Comparison of ENCODE assay signal across 36 mouse cellular contexts in genomic region chr3:55067791-55068434, GRCm38 (mm10). TPM values are rescaled to one million over a fixed set of nuclear protein-coding genes. Genes with fewer than 3 reads are reported as not detected.
DNase-seq lines count a peak whose midpoint lies in the region; ATAC-seq and TF ChIP-seq lines count a peak whose summit lies in the region.
"Had no signal": no experiment of that assay in that cellular context is flagged by ENCODE, and none has a peak within 500 bp of the region (broad histone marks: within the 10 kb centered on the region; RNA-seq: fewer than 3 reads in every experiment).

No protein-coding gene starts in this region.

- no peak overlapping the region for H3K27ac ChIP-seq in forebrain, embryonic 15.5 days (replicated peaks)
- no peak overlapping the region for H3K27ac ChIP-seq in forebrain, embryonic 13.5 days
- H3K27ac ChIP-seq in hindbrain, embryonic 16.5 days (ENCODE audit: low read depth, low read length) = no peak overlapping the region
- H3K27ac ChIP-seq in hindbrain, embryonic 11.5 days (ENCODE audit: low read depth, low read length) = no peak overlapping the region
- no peak overlapping the region for H3K27ac ChIP-seq in cortical plate, adult 2 months (ENCODE audit: insufficient read depth, low read length)
- H3K27ac ChIP-seq: gastrocnemius, adult 2 months; heart, embryonic 13.5 days; hindbrain, embryonic 15.5 days; kidney, embryonic 15.5 days; left cerebral cortex, adult 2 months; liver, embryonic 14.5 days; midbrain, embryonic 10.5 days; midbrain, embryonic 15.5 days; neural tube, embryonic 15.5 days; stomach, embryonic 15.5 days had no signal

- no peak overlapping the region for H3K4me3 ChIP-seq in forebrain, embryonic 15.5 days
- H3K4me3 ChIP-seq in forebrain, embryonic 13.5 days = no peak overlapping the region
- H3K4me3 ChIP-seq in hindbrain, embryonic 16.5 days (ENCODE audit: low read length) = no peak overlapping the region
- H3K4me3 ChIP-seq in hindbrain, embryonic 11.5 days (ENCODE audit: low read depth, low read length) = no peak overlapping the region
- H3K4me3 ChIP-seq in cortical plate, adult 2 months (ENCODE audit: insufficient read depth, low read length) = no peak overlapping the region
- H3K4me3 ChIP-seq: erythroblast, embryonic 14.5 days; gastrocnemius, adult 2 months; heart, embryonic 13.5 days; hindbrain, embryonic 15.5 days; kidney, embryonic 15.5 days; left cerebral cortex, adult 2 months; midbrain, embryonic 10.5 days; midbrain, embryonic 15.5 days; neural tube, embryonic 15.5 days; stomach, embryonic 15.5 days had no signal

- no peaks in the 10 kb centered on the region for H3K27me3 ChIP-seq in forebrain, embryonic 15.5 days
- H3K27me3 ChIP-seq in forebrain, embryonic 13.5 days = no peaks in the 10 kb centered on the region
- no peaks in the 10 kb centered on the region for H3K27me3 ChIP-seq in hindbrain, embryonic 16.5 days (replicated peaks; ENCODE audit: control insufficient read depth, insufficient read depth, low read length)
- no peaks in the 10 kb centered on the region for H3K27me3 ChIP-seq in hindbrain, embryonic 11.5 days (ENCODE audit: control insufficient read depth, insufficient read depth, low read length)
- H3K27me3 ChIP-seq: hindbrain, embryonic 15.5 days; midbrain, embryonic 15.5 days; neural tube, embryonic 15.5 days; stomach, embryonic 15.5 days had no signal

- H3K36me3 ChIP-seq in forebrain, embryonic 15.5 days = no peaks in the 10 kb centered on the region
- no peaks in the 10 kb centered on the region for H3K36me3 ChIP-seq in forebrain, embryonic 13.5 days (ENCODE audit: poor library complexity, severe bottlenecking)
- no peaks in the 10 kb centered on the region for H3K36me3 ChIP-seq in hindbrain, embryonic 16.5 days (ENCODE audit: control insufficient read depth, insufficient read depth, low read length)
- H3K36me3 ChIP-seq in hindbrain, embryonic 11.5 days (ENCODE audit: control insufficient read depth, insufficient read depth, low read length) = no peaks in the 10 kb centered on the region
- H3K36me3 ChIP-seq: heart, embryonic 13.5 days; hindbrain, embryonic 15.5 days; kidney, embryonic 15.5 days; midbrain, embryonic 10.5 days; midbrain, embryonic 15.5 days; neural tube, embryonic 15.5 days; stomach, embryonic 15.5 days had no signal

- H3K4me1 ChIP-seq in forebrain, embryonic 15.5 days = peaks cover 8% of the 10 kb centered on the region
- peaks cover 9% of the 10 kb centered on the region; the same call in 1 of the 2 replicates for H3K4me1 ChIP-seq in forebrain, embryonic 13.5 days
- H3K4me1 ChIP-seq in hindbrain, embryonic 16.5 days (ENCODE audit: control insufficient read depth, insufficient read depth, low read depth, low read length) = peaks cover 3% of the 10 kb centered on the region
- no peaks in the 10 kb centered on the region for H3K4me1 ChIP-seq in hindbrain, embryonic 11.5 days (replicated peaks; ENCODE audit: control insufficient read depth, insufficient read depth, low read length)
- peaks cover 5% of the 10 kb centered on the region for H3K4me1 ChIP-seq in cortical plate, adult 2 months (ENCODE audit: control insufficient read depth, insufficient read depth, low read length)
- H3K4me1 ChIP-seq: heart, embryonic 13.5 days; kidney, embryonic 15.5 days; midbrain, embryonic 10.5 days; stomach, embryonic 15.5 days had no signal

- DNase-seq in hindbrain, embryonic 11.5 days (ENCODE audit: low spot score) = no peak
- peak; percentile 26 to 36 for DNase-seq in left cerebral cortex, postnatal 36 days (ENCODE audit: low spot score in 2 of 2)
- DNase-seq in left cerebral cortex, adult 8-10 months (ENCODE audit: low spot score in 2 of 2) = no peak
- DNase-seq: adrenal gland, postnatal 10 days; cerebellum, adult 11 months; cerebellum, adult 9-10 months; forebrain, postnatal 0 days; gastrocnemius, adult 2 months; gastrocnemius, postnatal 36 days; heart, postnatal 10 days; kidney, adult 18-20 months; kidney, postnatal 25 days; liver; lung, embryonic 14.5 days; lung, postnatal 14 days; retina, postnatal 1 day had no signal

- intact Hi-C loops in left cerebral cortex, postnatal 36 days (cut with DNase I) = loop anchor here (10.0 kb wide), 1 partner anchor 73 kb away; no protein-coding TSS in a partner anchor

- WGBS in forebrain, embryonic 15.5 days = 36% methylated on average over 7 of the region's 7 CpGs
- WGBS in forebrain, embryonic 13.5 days = 31% methylated on average over 7 of the region's 7 CpGs
- 36% methylated on average over 7 of the region's 7 CpGs for WGBS in hindbrain, embryonic 16.5 days
- WGBS in hindbrain, embryonic 11.5 days = 44% methylated on average over 7 of the region's 7 CpGs

- 0 out of 2 replicates have a peak, but pooled peaks have one; percentile 32 for TF ChIP-seq POLR2A in cortical plate, adult 2 months (IDR thresholded peaks at IDR 0.05; ENCODE audit: extremely low read depth, insufficient read depth, low read length)

- H3K9me3 ChIP-seq in forebrain, embryonic 15.5 days = no peaks in the 10 kb centered on the region
- H3K9me3 ChIP-seq in forebrain, embryonic 13.5 days (replicated peaks) = no peaks in the 10 kb centered on the region
- no peaks in the 10 kb centered on the region for H3K9me3 ChIP-seq in hindbrain, embryonic 16.5 days (ENCODE audit: control insufficient read depth, low read length)
- H3K9me3 ChIP-seq in hindbrain, embryonic 11.5 days (ENCODE audit: control insufficient read depth, low read length) = no peaks in the 10 kb centered on the region
- H3K9me3 ChIP-seq: heart, embryonic 13.5 days; hindbrain, embryonic 15.5 days; kidney, embryonic 15.5 days; midbrain, embryonic 10.5 days; midbrain, embryonic 15.5 days; neural tube, embryonic 15.5 days; stomach, embryonic 15.5 days had no signal

- ATAC-seq in forebrain, embryonic 15.5 days (replicated peaks) = peak; percentile 53; the same call in 1 of the 2 replicates
- no peak for ATAC-seq in forebrain, embryonic 13.5 days
- ATAC-seq in hindbrain, embryonic 16.5 days = 0 out of 2 replicates have a peak, but pooled peaks have one; percentile 25
- no peak for ATAC-seq in hindbrain, embryonic 11.5 days (ENCODE audit: low FRiP score)
- ATAC-seq: forebrain, postnatal 0 days; midbrain, embryonic 15.5 days; Patski had no signal

- H3K4me2 ChIP-seq in forebrain, embryonic 15.5 days (replicated peaks) = no peak overlapping the region
- H3K4me2 ChIP-seq in forebrain, embryonic 13.5 days = no peak overlapping the region
- no peak overlapping the region for H3K4me2 ChIP-seq in hindbrain, embryonic 16.5 days (ENCODE audit: low read length)
- no peak overlapping the region for H3K4me2 ChIP-seq in hindbrain, embryonic 11.5 days (replicated peaks; ENCODE audit: low read depth, low read length)
- H3K4me2 ChIP-seq: heart, embryonic 13.5 days; hindbrain, embryonic 15.5 days; kidney, embryonic 15.5 days; lung, embryonic 14.5 days; midbrain, embryonic 15.5 days; neural tube, embryonic 15.5 days; stomach, embryonic 15.5 days had no signal

- no peak overlapping the region for H3K9ac ChIP-seq in forebrain, embryonic 15.5 days (replicated peaks)
- H3K9ac ChIP-seq in forebrain, embryonic 13.5 days = no peak overlapping the region
- H3K9ac ChIP-seq in hindbrain, embryonic 16.5 days (ENCODE audit: low read depth, low read length) = no peak overlapping the region
- H3K9ac ChIP-seq in hindbrain, embryonic 11.5 days (ENCODE audit: low read depth, low read length) = no peak overlapping the region
- H3K9ac ChIP-seq: forebrain, postnatal 0 days; heart, embryonic 13.5 days; hindbrain, embryonic 15.5 days; kidney, embryonic 15.5 days; liver, embryonic 14.5 days; lung, embryonic 14.5 days; midbrain, embryonic 15.5 days; neural tube, embryonic 15.5 days; stomach, embryonic 15.5 days had no signal

- TF ChIP-seq CTCF in cortical plate, adult 2 months (IDR thresholded peaks at IDR 0.05; ENCODE audit: extremely low read depth, insufficient read depth, low read length) = no peak

RNA-seq across cellular contexts. Expression of gene Ccna1, which starts 12.6 kb away (rescaled TPM):
- polyA plus RNA-seq in forebrain, embryonic 15.5 days (2015; fragmentation: Nextera tagmentation; extraction: Ambion mirVana) = 1.9 and 3.0 TPM in 2 replicates
- 2.7 and 4.9 TPM in 2 replicates for polyA plus RNA-seq in forebrain, embryonic 13.5 days (2015; fragmentation: Nextera tagmentation; extraction: Ambion mirVana)
- polyA plus RNA-seq in hindbrain, embryonic 16.5 days (2015; fragmentation: Nextera tagmentation; extraction: Ambion mirVana) = 1.1 and 1.4 TPM in 2 replicates
- 1.6 and 3.7 TPM in 2 replicates for polyA plus RNA-seq in hindbrain, embryonic 11.5 days (2014; fragmentation: Nextera tagmentation; extraction: Ambion mirVana)
- 1 to 10 TPM; 1.7 to 1.9 TPM for total RNA-seq in left cerebral cortex, postnatal 36 days (2021)
- total RNA-seq in left cerebral cortex, adult 8-10 months (2022) = 1 to 10 TPM in 3 of 4 experiments, under 1 TPM in 1; 0.65 to 2.5 (median 1.8) TPM
- polyA plus RNA-seq in cortical plate, adult 2 months (2012; rRNA removed) = 1.8 and 2.8 TPM in 2 replicates
- total RNA-seq: common myeloid progenitor, adult 5-6 weeks; gastrocnemius, adult 2 months; gastrocnemius, postnatal 36 days; heart, adult 8-10 months; hematopoietic stem cell, adult 5-6 weeks; megakaryocyte progenitor cell, adult 5-6 weeks; MEL had no signal
- polyA plus RNA-seq: erythroblast, embryonic 14.5 days had no signal

RNA-seq across cellular contexts. Expression of gene Spg20, which starts 44.0 kb away (rescaled TPM):
- 20.9 and 21.4 TPM in 2 replicates for polyA plus RNA-seq in forebrain, embryonic 15.5 days (2015; fragmentation: Nextera tagmentation; extraction: Ambion mirVana)
- polyA plus RNA-seq in forebrain, embryonic 13.5 days (2015; fragmentation: Nextera tagmentation; extraction: Ambion mirVana) = 26.6 and 28.2 TPM in 2 replicates
- 13.1 and 16.2 TPM in 2 replicates for polyA plus RNA-seq in hindbrain, embryonic 16.5 days (2015; fragmentation: Nextera tagmentation; extraction: Ambion mirVana)
- polyA plus RNA-seq in hindbrain, embryonic 11.5 days (2014; fragmentation: Nextera tagmentation; extraction: Ambion mirVana) = 49.6 and 49.7 TPM in 2 replicates
- 10 to 100 TPM; 26.1 to 34.3 TPM for total RNA-seq in left cerebral cortex, postnatal 36 days (2021)
- total RNA-seq in left cerebral cortex, adult 8-10 months (2022) = 10 to 100 TPM; 35.8 to 43.6 (median 42.7) TPM
- polyA plus RNA-seq in cortical plate, adult 2 months (2012; rRNA removed) = 19.5 and 20.2 TPM in 2 replicates

Comparison
In these comparisons a context has a peak if more than half of its experiments do, and no peak if none do; other contexts are left out.
1. ATAC-seq: peak in forebrain, embryonic 15.5 days (single experiment) and hindbrain, embryonic 16.5 days (single experiment); none in forebrain, embryonic 13.5 days (single experiment) and hindbrain, embryonic 11.5 days (single experiment).
2. DNase-seq: peak in left cerebral cortex, postnatal 36 days (2 of 2); none in hindbrain, embryonic 11.5 days (single experiment) and left cerebral cortex, adult 8-10 months (0 of 2).